ENCODE assay signal across 9 mouse cellular contexts in the genomic region with DNA sequence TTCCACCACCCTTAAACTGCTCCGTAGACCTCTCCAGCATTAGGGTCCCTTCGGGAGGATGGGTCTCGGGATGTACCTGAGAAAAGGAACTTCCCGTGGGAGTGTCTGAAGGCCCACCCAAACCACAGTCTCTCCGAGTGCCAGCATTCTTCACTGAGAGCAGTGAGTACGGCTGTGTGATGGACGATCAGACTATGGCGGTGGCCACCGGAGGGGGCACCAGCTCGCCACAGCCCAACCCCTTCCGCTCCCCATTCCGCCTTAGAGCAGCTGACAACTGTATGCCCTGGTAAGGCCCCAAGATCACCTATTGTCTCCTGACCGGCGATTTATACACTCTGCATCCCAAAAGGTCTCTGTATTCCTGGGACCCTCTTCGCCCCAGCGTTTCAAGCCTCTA. TPM values are rescaled to one million over a fixed set of nuclear protein-coding genes. Genes with fewer than 3 reads are reported as not detected.
DNase-seq lines count a peak whose midpoint lies in the region; ATAC-seq lines count a peak whose summit lies in the region.
"Had no signal": no experiment of that assay in that cellular context is flagged by ENCODE, and none has a peak within 500 bp of the region (broad histone marks: within the 10 kb centered on the region; RNA-seq: fewer than 3 reads in every experiment).

No protein-coding gene starts in this region.

- H3K4me3 ChIP-seq in kidney, embryonic 15.5 days (replicated peaks): peak overlapping the region; percentile 33
- H3K4me3 ChIP-seq in embryonic facial prominence, embryonic 14.5 days (ENCODE audit: low read depth, low read length): peak overlapping the region; percentile 33; the same call in 1 of the 2 replicates
- 0 out of 2 replicates have a peak overlapping the region, but pooled peaks have one; percentile 30 for H3K4me3 ChIP-seq in intestine, embryonic 16.5 days (ENCODE audit: low read length)
- H3K4me3 ChIP-seq in neural tube, embryonic 13.5 days: no peak overlapping the region

- intact Hi-C loops in gastrocnemius, postnatal 36 days (cut with DNase I): no loop called here

- H3K36me3 ChIP-seq in kidney, embryonic 15.5 days: no peaks in the 10 kb centered on the region
- H3K36me3 ChIP-seq in embryonic facial prominence, embryonic 14.5 days (ENCODE audit: control insufficient read depth, insufficient read depth, low read length): no peaks in the 10 kb centered on the region
- no peaks in the 10 kb centered on the region for H3K36me3 ChIP-seq in intestine, embryonic 16.5 days (ENCODE audit: control insufficient read depth, insufficient read depth, low read length)
- no peaks in the 10 kb centered on the region for H3K36me3 ChIP-seq in neural tube, embryonic 13.5 days
- H3K36me3 ChIP-seq: G1E had no signal

- H3K9ac ChIP-seq in kidney, embryonic 15.5 days: 0 out of 2 replicates have a peak overlapping the region, but pooled peaks have one; percentile 15
- H3K9ac ChIP-seq in embryonic facial prominence, embryonic 14.5 days (ENCODE audit: low read depth, low read length): peak overlapping the region; percentile 54; the same call in 1 of the 2 replicates
- H3K9ac ChIP-seq in intestine, embryonic 16.5 days (ENCODE audit: low read depth, low read length): no peak overlapping the region
- peak overlapping the region; percentile 42; the same call in 1 of the 2 replicates for H3K9ac ChIP-seq in neural tube, embryonic 13.5 days

- no peak for DNase-seq in kidney, adult 11 months
- DNase-seq in embryonic facial prominence, embryonic 14.5 days (ENCODE audit: low spot score): no peak
- no peak for DNase-seq in Muller cell, postnatal 12 days (ENCODE audit: inconsistent ontology term)
- no peak for DNase-seq in ovary, postnatal 10 days (ENCODE audit: low spot score)
- no peak for DNase-seq in gastrocnemius, postnatal 36 days

- no peak overlapping the region for H3K27ac ChIP-seq in kidney, embryonic 15.5 days
- H3K27ac ChIP-seq in embryonic facial prominence, embryonic 14.5 days (replicated peaks; ENCODE audit: low read depth, low read length): no peak overlapping the region
- no peak overlapping the region for H3K27ac ChIP-seq in intestine, embryonic 16.5 days (ENCODE audit: low read length)
- H3K27ac ChIP-seq in neural tube, embryonic 13.5 days (replicated peaks): no peak overlapping the region

- WGBS in kidney, embryonic 15.5 days: 29% methylated on average over 16 of the region's 16 CpGs
- 23% methylated on average over 16 of the region's 16 CpGs for WGBS in embryonic facial prominence, embryonic 14.5 days
- 40% methylated on average over 16 of the region's 16 CpGs for WGBS in intestine, embryonic 16.5 days
- 28% methylated on average over 16 of the region's 16 CpGs for WGBS in neural tube, embryonic 13.5 days

- peaks cover 32% of the 10 kb centered on the region for H3K4me1 ChIP-seq in kidney, embryonic 15.5 days
- peaks cover 11% of the 10 kb centered on the region for H3K4me1 ChIP-seq in embryonic facial prominence, embryonic 14.5 days (ENCODE audit: control insufficient read depth, insufficient read depth, low read length)
- H3K4me1 ChIP-seq in intestine, embryonic 16.5 days (ENCODE audit: control insufficient read depth, insufficient read depth, low read length): peaks cover 16% of the 10 kb centered on the region
- peaks cover 13% of the 10 kb centered on the region for H3K4me1 ChIP-seq in neural tube, embryonic 13.5 days (replicated peaks)

- no peak for ATAC-seq in kidney, embryonic 15.5 days (replicated peaks; ENCODE audit: low FRiP score)
- no peak for ATAC-seq in embryonic facial prominence, embryonic 14.5 days (ENCODE audit: low read depth)
- no peak; the same call in 1 of the 2 replicates for ATAC-seq in intestine, embryonic 16.5 days
- ATAC-seq in neural tube, embryonic 13.5 days (ENCODE audit: low read depth): no peak

- H3K9me3 ChIP-seq in kidney, embryonic 15.5 days (replicated peaks): no peaks in the 10 kb centered on the region
- 0 out of 2 replicates have a peak, but pooled peaks cover 3% of the 10 kb centered on the region for H3K9me3 ChIP-seq in embryonic facial prominence, embryonic 14.5 days (ENCODE audit: control insufficient read depth, low read length)
- H3K9me3 ChIP-seq in intestine, embryonic 16.5 days (ENCODE audit: control insufficient read depth, low read length): no peaks in the 10 kb centered on the region
- H3K9me3 ChIP-seq in neural tube, embryonic 13.5 days: no peaks in the 10 kb centered on the region
- H3K9me3 ChIP-seq: G1E had no signal

- H3K27me3 ChIP-seq in kidney, embryonic 15.5 days: peaks cover 55% of the 10 kb centered on the region
- H3K27me3 ChIP-seq in embryonic facial prominence, embryonic 14.5 days (replicated peaks; ENCODE audit: control insufficient read depth, insufficient read depth, low read length): peaks cover 34% of the 10 kb centered on the region
- H3K27me3 ChIP-seq in intestine, embryonic 16.5 days (replicated peaks; ENCODE audit: control insufficient read depth, insufficient read depth, low read length): peaks cover 17% of the 10 kb centered on the region; the same call in 1 of the 2 replicates
- peaks cover 71% of the 10 kb centered on the region for H3K27me3 ChIP-seq in neural tube, embryonic 13.5 days

- peak overlapping the region; percentile 61 for H3K4me2 ChIP-seq in kidney, embryonic 15.5 days
- H3K4me2 ChIP-seq in embryonic facial prominence, embryonic 14.5 days (ENCODE audit: low read depth, low read length): peak overlapping the region; percentile 61
- peak overlapping the region; percentile 57 for H3K4me2 ChIP-seq in intestine, embryonic 16.5 days (ENCODE audit: low read depth, low read length)
- H3K4me2 ChIP-seq in neural tube, embryonic 13.5 days: peak overlapping the region; percentile 46

RNA-seq across cellular contexts. Expression of gene Cxcl16, which starts 5.4 kb away (rescaled TPM):
- 6.0 and 6.9 TPM in 2 replicates for polyA plus RNA-seq in kidney, embryonic 15.5 days (2015; fragmentation: Nextera tagmentation; extraction: Ambion mirVana)
- 5.7 and 6.0 TPM in 2 replicates for polyA plus RNA-seq in embryonic facial prominence, embryonic 14.5 days (2014; fragmentation: Nextera tagmentation; extraction: Ambion mirVana)
- polyA plus RNA-seq in intestine, embryonic 16.5 days (2015; fragmentation: Nextera tagmentation; extraction: Ambion mirVana): 10.9 and 11.9 TPM in 2 replicates
- 7.2 and 8.9 TPM in 2 replicates for polyA plus RNA-seq in neural tube, embryonic 13.5 days (2015; fragmentation: Nextera tagmentation; extraction: Ambion mirVana)
- total RNA-seq in gastrocnemius, postnatal 36 days (2021): 1 to 10 TPM; 1.4 to 1.5 TPM
- total RNA-seq: G1E had no signal
- polyA plus RNA-seq: G1E had no signal

RNA-seq across cellular contexts. Expression of gene Zmynd15, which starts 6.0 kb away (rescaled TPM):
- polyA plus RNA-seq in kidney, embryonic 15.5 days (2015; fragmentation: Nextera tagmentation; extraction: Ambion mirVana): 0.63 and 0.66 TPM in 2 replicates
- polyA plus RNA-seq in embryonic facial prominence, embryonic 14.5 days (2014; fragmentation: Nextera tagmentation; extraction: Ambion mirVana): 0.31 and 0.85 TPM in 2 replicates
- polyA plus RNA-seq in intestine, embryonic 16.5 days (2015; fragmentation: Nextera tagmentation; extraction: Ambion mirVana): 1.1 and 1.2 TPM in 2 replicates
- polyA plus RNA-seq in neural tube, embryonic 13.5 days (2015; fragmentation: Nextera tagmentation; extraction: Ambion mirVana): 1.2 and 1.5 TPM in 2 replicates
- total RNA-seq in gastrocnemius, postnatal 36 days (2021): under 1 TPM; 0.10 to 0.61 TPM
- polyA plus RNA-seq: G1E had no signal

RNA-seq across cellular contexts. Expression of gene Med11, which starts 13.5 kb away (rescaled TPM):
- 38.8 and 42.0 TPM in 2 replicates for polyA plus RNA-seq in kidney, embryonic 15.5 days (2015; fragmentation: Nextera tagmentation; extraction: Ambion mirVana)
- 37.0 and 40.6 TPM in 2 replicates for polyA plus RNA-seq in embryonic facial prominence, embryonic 14.5 days (2014; fragmentation: Nextera tagmentation; extraction: Ambion mirVana)
- polyA plus RNA-seq in intestine, embryonic 16.5 days (2015; fragmentation: Nextera tagmentation; extraction: Ambion mirVana): 38.4 and 41.7 TPM in 2 replicates
- polyA plus RNA-seq in neural tube, embryonic 13.5 days (2015; fragmentation: Nextera tagmentation; extraction: Ambion mirVana): 45.3 and 46.0 TPM in 2 replicates
- total RNA-seq in gastrocnemius, postnatal 36 days (2021): 1 to 10 TPM; 4.2 to 6.8 TPM

RNA-seq across cellular contexts. Expression of gene Arrb2, which starts 32.8 kb away (rescaled TPM):
- polyA plus RNA-seq in kidney, embryonic 15.5 days (2015; fragmentation: Nextera tagmentation; extraction: Ambion mirVana): 15.4 and 15.5 TPM in 2 replicates
- 19.0 and 24.1 TPM in 2 replicates for polyA plus RNA-seq in embryonic facial prominence, embryonic 14.5 days (2014; fragmentation: Nextera tagmentation; extraction: Ambion mirVana)
- polyA plus RNA-seq in intestine, embryonic 16.5 days (2015; fragmentation: Nextera tagmentation; extraction: Ambion mirVana): 10.1 and 10.7 TPM in 2 replicates
- 43.8 and 46.6 TPM in 2 replicates for polyA plus RNA-seq in neural tube, embryonic 13.5 days (2015; fragmentation: Nextera tagmentation; extraction: Ambion mirVana)
- total RNA-seq in gastrocnemius, postnatal 36 days (2021): 1 to 10 TPM; 6.2 to 8.1 TPM

RNA-seq across cellular contexts. Expression of gene Tm4sf5, which starts 39.8 kb away (rescaled TPM):
- polyA plus RNA-seq in kidney, embryonic 15.5 days (2015; fragmentation: Nextera tagmentation; extraction: Ambion mirVana): 0.82 and 0.88 TPM in 2 replicates
- 0.52 TPM in 1 of 2 replicates, not detected in the other for polyA plus RNA-seq in embryonic facial prominence, embryonic 14.5 days (2014; fragmentation: Nextera tagmentation; extraction: Ambion mirVana)
- polyA plus RNA-seq in intestine, embryonic 16.5 days (2015; fragmentation: Nextera tagmentation; extraction: Ambion mirVana): 253 and 283 TPM in 2 replicates
- polyA plus RNA-seq in neural tube, embryonic 13.5 days (2015; fragmentation: Nextera tagmentation; extraction: Ambion mirVana): 0.52 and 1.8 TPM in 2 replicates
- total RNA-seq in gastrocnemius, postnatal 36 days (2021): not detected
- total RNA-seq: G1E had no signal
- polyA plus RNA-seq: G1E had no signal
